Mouse (Mus musculus): ENCODE data around the gene Ahsg.
A peak's percentile ranks its signal among the peaks of the same experiment; 100 is the strongest.

Gene Ahsg

GRCm38 (mm10) chr16:22890683-22891510, at the start of gene Ahsg:
Ahsg (plus strand) TSS chr16:22891277.
- DNase-seq = no peak

DNA sequence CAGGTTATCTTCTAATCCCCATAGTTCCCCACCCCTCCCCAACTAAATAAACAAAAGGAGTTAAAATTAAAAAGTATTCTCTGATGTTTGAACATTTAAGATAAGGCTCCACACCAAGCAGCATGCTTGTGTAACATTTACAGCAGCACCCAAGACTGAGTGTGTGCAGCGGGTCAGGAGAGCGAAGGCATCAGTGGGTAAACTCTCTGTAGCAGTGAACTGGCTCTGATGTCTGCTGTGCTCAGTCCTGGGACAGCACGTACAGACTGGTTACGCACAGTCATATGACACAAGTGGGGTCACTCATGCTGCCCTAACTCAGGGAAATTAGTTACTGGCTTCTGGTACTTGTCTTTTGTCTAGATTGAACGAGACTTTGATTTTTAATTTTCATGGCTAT, 48.2 kb upstream of the Ahsg start:
- no peak for DNase-seq

- peak; percentile 86 for DNase-seq
Measured at GRCm38 (mm10) chr16:22844061-22844801, 46.8 kb upstream of the Ahsg start.

GRCm38 (mm10) chr16:22844834-22845233, 46.2 kb upstream of the Ahsg start:
- no peak for DNase-seq

GRCm38 (mm10) chr16:22845481-22845880, 45.6 kb upstream of the Ahsg start:
- peak; percentile 50 for DNase-seq

GRCm38 (mm10) chr16:22847686-22848085, 43.4 kb upstream of the Ahsg start:
- no peak for DNase-seq

GRCm38 (mm10) chr16:22848331-22848730, 42.7 kb upstream of the Ahsg start:
- DNase-seq = no peak

- no peak for DNase-seq
Measured at GRCm38 (mm10) chr16:22852709-22853108, 38.4 kb upstream of the Ahsg start.

DNA sequence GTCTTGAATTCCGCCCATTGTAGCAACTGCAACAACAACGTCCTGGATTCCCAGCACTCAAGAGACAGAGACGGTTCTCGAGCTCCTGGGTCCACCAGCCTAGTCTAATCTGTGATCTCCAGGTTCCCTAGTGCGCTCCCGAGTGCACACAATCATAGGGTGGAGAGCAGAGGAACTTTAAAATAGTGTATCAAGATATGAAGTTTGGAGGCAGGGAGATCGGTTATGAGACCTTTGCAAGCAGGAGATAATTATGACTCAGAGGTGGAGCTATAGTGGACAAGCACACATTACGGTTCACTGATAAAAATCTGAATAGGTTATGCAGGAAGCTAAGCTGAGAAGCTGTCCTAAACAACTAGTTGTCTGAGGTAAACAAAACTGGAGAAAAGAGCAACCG, 34.3 kb upstream of the Ahsg start:
- DNase-seq = no peak

GRCm38 (mm10) chr16:22857431-22858113, 33.5 kb upstream of the Ahsg start, which contains the start of the genes Tbccd1 and Dnajb11:
Tbccd1 (minus strand) TSS chr16:22857669.
Dnajb11 (plus strand) TSS chr16:22857845.
- DNase-seq = peak; percentile 100

GRCm38 (mm10) chr16:22872397-22872796, 18.7 kb upstream of the Ahsg start:
- DNase-seq = no peak

- DNase-seq = no peak
Measured at GRCm38 (mm10) chr16:22873369-22873768, 17.7 kb upstream of the Ahsg start.

DNA sequence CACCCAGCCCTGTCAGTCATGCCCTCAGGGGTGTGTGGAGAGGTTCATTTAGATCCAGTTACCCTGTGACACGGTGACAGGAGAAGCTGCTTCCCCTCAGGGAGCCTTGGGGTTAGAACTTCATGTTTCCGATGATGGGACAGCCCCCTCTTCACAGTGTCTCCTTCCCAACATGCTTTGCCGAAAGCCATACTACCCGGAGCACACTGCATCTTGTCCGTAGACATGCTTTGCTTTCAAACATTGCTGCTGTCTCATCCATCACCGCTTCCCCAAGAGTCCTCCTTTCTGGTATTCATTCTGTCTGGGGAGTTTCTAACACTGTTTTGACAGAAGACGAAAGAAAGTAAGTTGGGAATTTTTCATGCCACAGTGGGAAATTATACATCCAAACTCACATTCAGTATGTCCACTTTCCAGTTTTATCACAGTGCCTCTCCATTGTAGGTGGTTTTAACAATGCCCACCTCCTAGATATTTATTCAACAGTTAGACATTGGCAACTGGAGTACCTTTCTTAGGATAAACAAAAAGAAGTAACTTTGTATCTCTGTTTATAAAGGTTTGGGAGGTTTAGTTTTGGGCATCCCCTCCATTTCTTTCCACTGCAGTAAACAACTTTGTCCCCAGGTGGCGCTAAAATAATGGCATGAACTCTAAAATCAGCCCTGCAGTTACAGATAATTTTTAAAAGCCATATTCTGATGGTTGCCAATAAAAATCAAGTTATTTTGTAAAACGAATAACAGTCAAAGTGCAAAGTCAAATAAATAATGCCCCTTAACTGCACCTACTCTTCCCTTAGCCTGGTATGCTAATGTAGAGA, 14.6 kb upstream of the Ahsg start:
- DNase-seq = no peak

- no peak for DNase-seq
Measured at GRCm38 (mm10) chr16:22877660-22878390, 13.3 kb upstream of the Ahsg start.

GRCm38 (mm10) chr16:22878716-22879115, 12.4 kb upstream of the Ahsg start:
- no peak for DNase-seq

DNA sequence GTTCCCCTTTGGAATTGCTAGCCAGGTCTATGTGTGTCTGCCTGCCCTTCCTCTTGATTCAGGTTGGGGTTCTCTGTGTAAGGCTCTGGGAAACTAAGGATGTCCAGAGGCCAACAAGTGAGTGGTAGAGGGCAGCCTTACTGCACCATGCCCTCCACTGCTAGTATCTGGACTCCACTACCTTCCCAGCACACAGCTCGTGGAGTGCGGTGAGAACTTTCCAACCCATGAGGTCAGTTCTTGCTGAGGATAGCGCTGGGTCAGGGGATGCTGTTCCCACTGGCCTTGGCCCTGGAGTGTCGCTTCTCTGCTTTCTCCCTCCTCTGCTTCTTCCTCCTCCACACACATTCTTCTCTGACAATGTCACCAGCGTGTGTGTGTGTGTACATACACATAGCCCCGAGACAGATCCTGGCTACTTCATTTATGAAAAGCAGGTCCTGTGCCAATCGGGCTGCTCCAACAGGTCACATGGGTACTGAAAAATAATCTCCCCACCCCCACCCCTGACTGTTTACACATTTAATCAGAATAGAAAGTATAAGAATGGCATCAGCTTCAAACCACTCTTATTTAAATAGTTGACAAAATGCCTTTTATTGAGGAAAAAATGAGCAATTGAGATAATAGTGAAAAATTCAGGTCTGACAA, 11.0 kb upstream of the Ahsg start:
- DNase-seq = no peak

DNA sequence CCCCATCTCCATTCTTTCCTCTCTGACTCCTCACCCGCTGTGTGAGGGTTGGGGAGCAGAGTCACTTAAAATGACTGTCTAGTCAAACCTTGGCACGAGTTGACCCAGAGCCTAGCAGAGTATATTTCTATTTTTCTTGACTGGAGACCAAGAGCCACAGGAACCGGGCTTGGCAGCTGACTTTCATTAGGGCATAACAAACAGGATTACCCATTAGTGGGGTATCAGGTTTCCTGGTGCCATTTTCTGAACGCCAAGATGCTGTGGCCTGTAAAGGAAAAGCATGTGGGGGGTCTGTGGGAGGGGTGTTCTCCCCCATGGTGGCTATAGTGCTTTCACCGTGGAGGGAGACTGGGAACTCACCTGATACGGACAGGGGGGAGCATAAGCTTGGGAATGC, 10.2 kb upstream of the Ahsg start:
- DNase-seq = no peak

GRCm38 (mm10) chr16:22881487-22881886, 9.6 kb upstream of the Ahsg start:
- peak; percentile 5 for DNase-seq

DNA sequence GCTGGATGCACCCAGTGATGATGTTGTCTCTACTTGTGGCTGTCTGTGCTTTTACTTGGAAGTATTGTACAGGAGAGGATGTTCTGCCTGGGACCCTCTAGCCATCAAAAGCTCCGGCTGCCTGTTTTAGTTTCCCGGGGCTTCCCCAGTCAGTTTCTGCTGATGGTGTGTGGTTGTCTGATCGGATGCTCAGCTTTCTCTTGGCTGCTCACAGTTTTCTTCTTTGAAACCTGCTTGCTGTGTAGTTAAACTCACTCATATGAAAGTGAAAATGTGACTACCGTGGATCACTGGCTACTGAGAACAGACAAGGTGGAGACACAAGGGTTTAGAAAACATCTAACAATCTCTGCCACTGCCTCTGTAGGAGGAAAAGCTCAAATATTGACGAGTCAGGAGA, 7.6 kb upstream of the Ahsg start:
- no peak for DNase-seq

DNA sequence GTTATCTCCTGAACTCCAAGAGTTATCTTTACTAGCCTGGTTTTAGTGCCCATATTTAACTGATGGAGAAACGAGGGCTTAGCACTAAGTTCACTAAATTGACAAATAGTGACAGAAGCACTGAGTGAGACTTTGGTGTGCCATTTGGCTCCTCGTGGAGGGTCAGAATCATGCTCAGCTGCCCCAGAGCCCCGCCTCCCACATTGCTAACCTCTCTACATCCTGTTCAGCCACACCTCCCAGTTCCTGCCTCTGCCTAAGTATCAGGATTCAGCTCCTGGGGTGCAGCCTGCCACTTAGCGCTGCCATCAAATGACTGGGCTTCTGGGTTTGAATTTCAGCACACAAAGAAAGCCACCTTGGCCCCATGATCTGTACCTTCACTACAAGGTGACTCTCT, 5.7 kb upstream of the Ahsg start:
- no peak for DNase-seq

DNA sequence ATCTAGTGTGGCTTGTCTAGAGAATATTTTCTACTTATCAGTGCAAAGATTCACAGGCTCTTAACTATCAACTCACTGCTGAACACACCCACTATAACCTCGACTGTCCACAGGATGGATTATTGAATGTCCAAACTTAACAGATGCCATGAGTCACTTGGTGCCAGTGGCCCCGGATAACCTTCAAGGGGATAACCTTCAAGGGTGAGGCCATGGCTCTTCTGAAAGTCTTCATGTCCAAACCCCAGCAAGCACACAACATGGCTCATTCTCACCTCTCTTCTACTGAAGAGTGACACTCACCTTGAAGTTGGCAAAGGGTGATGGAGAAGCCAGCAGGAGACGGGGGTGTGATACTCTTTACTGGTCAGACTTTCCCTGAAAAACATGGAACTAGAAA, 4.4 kb upstream of the Ahsg start:
- no peak for DNase-seq

Measured in kidney, adult 11 months (tissue).